Mouse (Mus musculus) adrenal gland, postnatal 36 days (tissue): ENCODE measurements around the gene Gfpt1. TPM values are rescaled to one million over a fixed set of nuclear protein-coding genes. Genes with fewer than 3 reads are reported as not detected.

ENCODE experiments used
- DNase-seq, 2 experiments: peaks; one replicate each; pipeline ENCODE4 v3.0.0; 2021; ENCODE audit warnings: mixed read lengths in 1 of 2
- total RNA-seq, 2 experiments: library from RNA; stranded (reverse); gene quantifications; 2 replicates each; pipeline ENCODE4 v1.2.3; 2021

Gfpt1 gene
- total RNA-seq, 2 experiments from 2014 or later = 50.3 to 57.9 TPM

- DNase-seq = no peak
These were observed 57.8 kb downstream of the Gfpt1 start for GRCm38 (mm10) chr6:87100297-87101020.

- peak; percentile 91 to 92 for DNase-seq
These were observed 58.8 kb downstream of the Gfpt1 start for GRCm38 (mm10) chr6:87101281-87101954.

DNA sequence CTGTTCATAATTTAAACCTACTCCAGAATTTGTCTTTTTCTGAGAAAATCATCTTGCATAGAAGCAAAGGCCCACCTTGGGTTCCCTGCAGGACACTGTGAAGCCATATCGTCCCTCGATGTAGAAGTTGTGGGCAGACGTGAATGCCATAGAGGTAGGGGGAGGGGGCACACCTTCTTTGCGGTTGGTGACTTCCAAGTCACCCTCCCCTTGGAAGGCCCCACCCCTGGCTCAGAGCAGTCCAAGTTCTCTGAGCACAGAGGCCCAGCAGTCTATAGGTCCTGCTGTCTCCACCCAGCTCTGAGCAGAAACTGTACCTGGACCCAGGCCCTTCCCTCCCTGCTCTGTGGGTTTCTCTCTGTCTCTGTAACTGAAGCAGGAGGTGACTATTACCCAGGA is 59.3 kb downstream of the Gfpt1 start:
- DNase-seq = no peak

- DNase-seq = peak in 1 of 2 experiments; percentile 22
These were observed 59.8 kb downstream of the Gfpt1 start for GRCm38 (mm10) chr6:87102421-87102911.

GRCm38 (mm10) chr6:87103314-87103713 is 60.7 kb downstream of the Gfpt1 start:
- no peak for DNase-seq

GRCm38 (mm10) chr6:87104123-87104796 is 61.6 kb downstream of the Gfpt1 start, which contains the start of gene D6Ertd527e:
Gene D6Ertd527e (plus strand): TSS chr6:87104746.
- no peak for DNase-seq

DNA sequence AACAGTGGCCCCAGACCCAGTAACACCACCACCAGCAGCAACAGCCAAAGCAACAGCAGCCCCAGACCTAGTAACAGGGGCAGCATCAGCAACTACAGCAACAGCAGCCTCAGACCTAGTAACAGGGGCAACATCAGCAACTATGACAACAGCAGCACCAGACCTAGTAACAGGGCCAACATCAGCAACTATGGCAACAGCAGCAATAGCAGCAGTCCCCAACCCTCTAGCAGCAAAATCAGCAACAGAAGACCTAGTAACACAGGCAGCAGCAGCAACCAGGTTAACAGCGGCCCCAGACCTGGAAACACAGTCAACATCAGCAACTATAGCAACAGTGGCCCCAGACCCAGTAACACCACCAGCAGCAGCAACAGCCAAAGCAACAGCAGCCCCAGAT is 68.8 kb downstream of the Gfpt1 start:
- DNase-seq = no peak

DNA sequence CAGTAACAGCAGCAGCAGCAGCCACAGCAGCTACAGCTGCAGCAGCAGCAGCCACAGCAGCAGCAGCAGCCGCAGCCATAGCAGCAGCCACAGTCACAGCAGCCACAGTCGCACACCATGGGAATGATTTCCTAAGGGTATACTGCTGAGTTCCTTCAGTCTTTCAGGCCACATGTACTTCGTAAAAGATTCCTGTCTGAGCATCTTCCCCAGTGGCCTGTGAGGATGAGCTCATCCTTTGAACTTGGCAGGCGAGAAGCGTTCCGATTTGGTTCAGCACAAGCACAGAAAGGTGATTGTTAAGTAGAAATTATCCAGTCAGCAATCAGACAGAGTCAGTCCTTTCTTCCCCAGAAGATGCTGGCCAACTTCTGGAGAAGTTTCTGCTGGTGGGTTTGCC is 69.5 kb downstream of the Gfpt1 start:
- no peak for DNase-seq

DNA sequence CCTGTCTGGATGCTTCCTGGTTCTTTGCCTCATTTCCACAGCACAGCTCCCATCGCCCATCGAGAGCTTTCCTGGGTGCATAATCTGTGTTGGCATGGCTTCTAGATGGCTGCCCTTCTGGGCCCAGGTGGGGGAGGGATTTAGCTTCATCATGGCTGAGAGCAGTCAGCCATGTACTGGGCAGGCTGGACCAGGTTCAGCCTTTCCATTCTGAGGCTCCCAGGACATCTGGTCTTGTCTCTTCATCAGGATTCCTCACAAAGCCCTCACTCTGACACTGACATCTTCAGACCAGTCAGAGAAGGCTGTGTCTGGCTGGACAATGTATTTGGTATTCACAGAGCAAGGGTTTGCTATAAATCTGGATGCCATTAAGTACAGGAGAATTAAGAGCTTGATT is 73.3 kb downstream of the Gfpt1 start:
- DNase-seq = no peak

DNA sequence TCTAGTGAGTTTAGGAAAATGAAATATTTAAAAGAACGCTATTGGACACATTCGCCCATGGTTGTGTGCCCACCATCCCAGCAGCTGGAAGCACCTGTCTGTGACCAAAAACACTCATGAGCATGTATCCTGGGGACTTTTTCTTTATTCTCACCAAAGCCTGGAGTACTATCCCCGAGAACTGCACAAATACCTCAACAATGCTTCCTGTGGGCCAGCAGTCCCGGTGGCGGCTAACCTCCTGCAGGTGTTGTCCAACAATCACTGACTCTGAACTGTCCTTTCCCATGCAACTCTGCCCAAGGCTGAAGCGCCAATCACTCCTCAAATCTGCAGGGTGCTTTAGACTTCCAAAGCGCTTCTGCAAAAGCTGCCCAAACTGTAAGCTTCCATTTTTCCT is 74.0 kb downstream of the Gfpt1 start:
- no peak for DNase-seq

DNA sequence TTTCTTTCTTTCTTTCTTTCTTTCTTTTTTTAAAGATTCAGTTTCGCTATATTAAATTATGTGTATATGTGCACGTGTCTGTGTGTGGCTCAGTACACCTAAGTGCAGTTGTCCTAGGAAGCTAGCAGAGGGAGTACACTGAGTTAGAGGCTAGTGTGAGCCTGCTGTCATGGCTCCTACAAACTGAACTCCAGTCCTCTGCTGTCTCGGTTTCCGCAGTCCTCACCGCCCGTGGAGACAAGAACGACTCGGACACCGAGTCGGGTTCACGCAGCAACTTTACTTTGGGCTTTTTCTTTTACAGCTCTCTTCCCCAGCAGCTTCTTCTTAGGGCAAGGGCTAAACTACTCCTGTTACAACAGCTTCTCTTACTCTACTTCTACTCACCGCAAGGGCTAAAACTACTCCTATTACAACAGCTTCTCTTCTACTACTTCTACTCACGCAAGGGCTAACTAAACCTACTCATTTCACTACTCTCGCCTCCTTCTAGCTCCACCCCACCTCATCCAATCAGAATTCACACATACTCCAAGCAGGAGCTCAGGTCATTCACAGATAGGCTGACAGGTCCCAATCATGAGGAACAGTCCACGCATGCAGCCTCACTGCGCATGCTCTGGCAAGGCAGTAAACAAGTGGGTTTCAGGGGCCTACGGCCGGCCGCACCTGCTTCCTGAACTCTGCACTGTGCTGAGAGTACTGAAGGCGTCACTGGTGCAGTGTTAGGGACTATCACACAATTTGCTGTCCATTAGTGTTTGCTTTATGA is 76.6 kb downstream of the Gfpt1 start:
- no peak for DNase-seq

- DNase-seq = no peak
These were observed 77.3 kb downstream of the Gfpt1 start for GRCm38 (mm10) chr6:87119975-87120374.

- DNase-seq = no peak
These were observed 78.0 kb downstream of the Gfpt1 start for GRCm38 (mm10) chr6:87120661-87121060.

GRCm38 (mm10) chr6:87121961-87122360 is 79.3 kb downstream of the Gfpt1 start:
- DNase-seq = no peak

- no peak for DNase-seq
These were observed 80.8 kb downstream of the Gfpt1 start for GRCm38 (mm10) chr6:87123406-87123805.

- DNase-seq = no peak
These were observed 81.3 kb downstream of the Gfpt1 start for GRCm38 (mm10) chr6:87123973-87124372.

DNA sequence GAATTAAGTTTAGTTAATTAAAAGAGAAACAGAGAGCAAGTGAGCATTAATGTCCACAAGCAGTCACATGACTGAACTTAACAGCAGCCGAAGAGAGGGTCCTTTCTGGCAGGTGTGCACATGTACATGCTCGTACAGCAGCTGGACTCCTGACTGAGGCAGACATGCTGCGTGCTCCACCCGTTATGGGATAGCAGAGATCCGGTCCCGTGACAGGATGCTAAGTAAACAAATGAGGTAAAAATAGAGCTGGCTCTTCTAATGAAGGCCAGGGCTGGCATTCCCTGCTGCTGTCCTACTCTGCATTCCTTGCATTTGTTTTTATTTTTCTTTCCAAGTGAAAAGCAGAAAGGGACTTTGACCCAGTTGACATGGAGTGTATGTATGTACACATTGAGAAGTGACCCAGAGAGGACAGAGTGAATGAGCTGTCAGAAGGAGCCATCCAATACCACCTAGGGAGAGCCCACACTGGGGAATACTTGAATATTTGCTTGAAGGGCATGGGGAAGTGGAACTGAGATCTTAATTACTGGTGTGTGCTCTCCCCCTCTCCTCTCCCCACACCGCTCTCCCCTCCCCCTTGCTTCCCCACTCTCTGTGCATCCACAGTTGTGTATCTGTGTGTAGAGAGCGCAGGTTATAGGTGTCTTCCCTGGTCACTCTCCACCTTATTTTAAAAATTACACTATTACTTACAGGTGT is 84.6 kb downstream of the Gfpt1 start:
- DNase-seq = no peak

DNA sequence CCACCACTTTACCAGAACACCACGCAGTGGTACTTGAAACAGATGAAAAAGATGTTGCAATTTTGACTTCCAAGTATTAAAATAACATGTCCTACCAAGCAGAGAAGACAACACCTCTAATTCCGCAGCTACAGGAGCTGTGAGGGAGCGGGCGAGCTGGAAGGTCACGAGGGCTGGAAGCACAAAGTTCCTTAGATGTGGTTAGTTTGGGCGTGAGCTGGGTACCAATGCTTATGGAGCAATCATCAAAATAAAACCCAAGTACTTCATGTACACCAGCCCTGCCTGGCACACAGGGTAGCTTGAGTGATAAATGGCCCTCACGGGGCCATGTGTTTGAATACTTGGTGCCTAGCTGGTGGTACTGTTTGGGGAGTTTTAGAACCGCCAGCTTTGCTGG is 87.2 kb downstream of the Gfpt1 start:
- no peak for DNase-seq

DNA sequence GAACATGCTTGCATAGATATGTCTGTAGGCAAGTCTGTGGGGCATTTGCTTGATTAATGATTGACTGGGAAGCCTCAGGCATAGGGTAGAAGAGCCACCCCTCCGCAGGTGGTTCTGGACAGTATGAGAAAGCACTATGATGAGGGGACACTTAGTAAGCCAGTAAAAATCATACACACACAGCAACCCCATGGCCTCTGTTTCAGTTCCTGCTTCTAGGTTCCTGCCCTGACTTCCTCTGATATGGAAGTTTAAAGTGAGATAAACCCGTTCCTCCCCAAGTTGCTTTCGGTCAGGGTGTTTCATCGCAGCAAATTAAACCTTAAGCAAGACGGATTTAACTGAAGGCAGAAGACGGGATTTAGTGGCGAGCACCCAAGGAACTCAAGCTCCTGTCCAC is 88.0 kb downstream of the Gfpt1 start:
- DNase-seq = no peak

DNA sequence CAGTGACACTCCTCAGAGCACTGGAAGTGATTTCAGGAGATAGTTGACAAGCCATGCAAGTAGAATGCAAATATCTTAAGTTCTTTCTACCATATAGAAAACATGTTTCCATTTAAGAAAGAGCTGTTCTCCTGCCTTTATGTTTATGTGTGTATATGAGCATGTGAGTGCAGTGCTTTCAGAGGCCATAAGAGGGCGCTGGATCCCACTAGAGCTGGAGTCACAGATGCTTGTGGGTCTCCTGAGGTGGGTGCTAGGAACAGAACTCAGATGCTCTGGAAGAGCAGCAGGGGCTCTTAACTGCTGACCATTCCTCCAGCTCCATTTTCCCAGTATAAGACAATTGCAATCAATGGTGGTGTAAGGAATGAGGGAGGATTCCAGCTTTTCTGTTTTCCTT is 88.4 kb downstream of the Gfpt1 start:
- no peak for DNase-seq

DNA sequence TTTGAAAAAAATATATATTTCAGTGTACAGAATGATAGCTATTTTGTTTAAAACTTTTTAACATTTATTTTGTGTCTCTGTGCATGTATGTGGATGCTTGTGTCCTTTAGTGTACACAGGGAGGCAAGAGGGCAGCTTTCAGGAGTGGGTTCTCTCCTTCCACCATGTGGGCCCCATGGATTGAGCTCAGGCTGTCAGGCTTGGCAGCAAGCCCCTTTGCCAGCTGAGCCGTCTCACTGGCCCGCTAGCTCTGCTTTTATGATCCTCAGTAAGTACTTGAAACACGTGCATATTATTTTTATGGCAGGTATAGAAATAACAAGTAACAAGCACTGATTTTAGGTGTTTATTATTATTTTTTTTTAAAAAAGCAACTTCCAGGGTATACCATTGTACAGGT is 90.9 kb downstream of the Gfpt1 start:
- no peak for DNase-seq
